Mouse (Mus musculus): Measurements from ENCODE around the gene Atp2a3.

- TF ChIP-seq GATA1 (IDR thresholded peaks at IDR 0.05; ENCODE audit: borderline replicate concordance, low read length): no peak
- no peak for TF ChIP-seq FLI1 (IDR thresholded peaks at IDR 0.05; ENCODE audit: low read length)
These were observed 2.9 kb downstream of the Atp2a3 start for GRCm38 (mm10) chr11:72963789-72964294.
